Mouse (Mus musculus): ENCODE data around the gene Nr1d1.

The Nr1d1 gene

DNA sequence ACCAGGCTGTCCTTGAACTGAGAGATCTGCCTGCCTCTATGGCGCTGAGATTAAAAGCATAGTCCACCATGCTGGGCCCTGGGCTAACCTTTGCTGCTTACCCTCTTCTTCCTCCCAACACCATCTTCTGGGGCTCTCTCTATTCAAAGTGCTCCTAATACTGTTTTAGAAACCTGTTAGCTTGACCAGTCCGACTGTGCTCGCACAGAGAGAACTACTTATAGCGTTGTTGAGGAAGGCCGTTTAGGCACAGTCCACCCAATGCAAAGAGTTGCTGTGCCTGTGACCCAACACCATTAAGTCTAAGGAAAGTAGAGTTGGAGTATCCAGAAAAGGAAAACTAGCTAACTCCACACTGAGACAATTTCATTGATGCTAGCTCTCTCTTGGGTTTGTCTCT lies 13.0 kb upstream of the Nr1d1 start:
- DNase-seq (ENCODE audit: low read depth, low spot score): no peak

DNA sequence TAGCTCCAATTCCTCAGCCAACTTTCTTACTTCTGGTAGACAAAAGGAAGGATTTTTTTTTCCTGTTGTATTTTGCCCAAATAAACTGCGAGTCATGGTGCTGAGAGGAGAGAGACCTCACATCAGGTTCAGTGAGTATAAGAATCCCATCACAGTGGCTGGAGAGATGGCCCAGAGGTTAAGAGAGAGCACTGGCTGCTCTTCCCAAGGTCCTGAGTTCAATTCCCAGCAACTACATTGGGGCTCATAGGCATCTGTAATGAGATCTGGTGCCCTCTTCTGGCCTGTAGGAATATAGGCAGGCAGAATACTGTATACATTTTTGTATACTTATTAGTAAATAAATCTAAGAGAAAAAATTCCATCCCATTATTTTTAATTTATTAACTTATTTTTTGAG lies 12.6 kb upstream of the Nr1d1 start:
- peak; percentile 60 for DNase-seq (ENCODE audit: low read depth, low spot score)

GRCm38 (mm10) chr11:98787229-98787628 lies 12.1 kb upstream of the Nr1d1 start:
- no peak for DNase-seq (ENCODE audit: low read depth, low spot score)

DNA sequence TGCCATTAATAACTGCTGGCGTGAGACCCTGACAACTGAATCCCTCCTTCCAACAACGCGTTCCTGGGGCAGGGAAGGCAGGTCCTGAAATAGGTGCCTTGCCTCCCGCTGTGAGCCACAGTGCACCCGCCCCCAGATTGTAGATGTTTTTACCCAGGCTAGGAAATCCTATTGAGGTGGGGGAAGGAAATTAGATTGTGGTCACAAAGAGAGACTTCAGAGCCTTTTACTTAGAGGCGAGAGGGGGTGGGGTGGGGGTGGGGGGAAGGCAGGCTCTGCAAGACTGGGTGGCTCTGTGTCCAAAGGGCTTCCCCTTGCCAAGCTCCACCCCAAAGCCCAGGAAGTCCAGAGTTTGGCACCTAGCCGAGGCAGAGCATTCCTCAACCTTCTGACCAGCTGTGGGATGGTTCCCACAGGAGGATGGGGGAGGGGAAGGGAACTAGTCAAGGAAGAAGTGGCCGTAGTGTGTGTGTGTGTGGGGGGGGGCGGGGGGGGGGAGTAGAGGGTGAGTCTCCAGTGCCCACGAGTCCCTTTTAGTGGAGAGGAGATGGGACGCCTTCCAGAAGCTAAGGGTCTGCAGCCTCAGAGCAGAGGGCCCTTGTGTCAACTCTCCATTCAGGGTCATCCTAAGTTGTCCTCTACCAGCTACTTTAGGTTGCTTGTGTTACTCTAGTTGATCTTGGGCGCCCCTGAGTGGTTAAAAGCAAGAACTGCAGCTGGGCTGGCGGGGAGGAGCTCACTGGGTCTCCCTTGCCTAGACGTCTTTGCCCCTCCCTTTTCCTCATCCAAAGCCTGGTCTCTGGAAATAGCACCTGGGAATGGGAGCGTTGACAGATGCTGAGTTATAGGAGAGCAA lies 11.5 kb upstream of the Nr1d1 start:
- peak; percentile 92 for DNase-seq (ENCODE audit: low read depth, low spot score)

DNA sequence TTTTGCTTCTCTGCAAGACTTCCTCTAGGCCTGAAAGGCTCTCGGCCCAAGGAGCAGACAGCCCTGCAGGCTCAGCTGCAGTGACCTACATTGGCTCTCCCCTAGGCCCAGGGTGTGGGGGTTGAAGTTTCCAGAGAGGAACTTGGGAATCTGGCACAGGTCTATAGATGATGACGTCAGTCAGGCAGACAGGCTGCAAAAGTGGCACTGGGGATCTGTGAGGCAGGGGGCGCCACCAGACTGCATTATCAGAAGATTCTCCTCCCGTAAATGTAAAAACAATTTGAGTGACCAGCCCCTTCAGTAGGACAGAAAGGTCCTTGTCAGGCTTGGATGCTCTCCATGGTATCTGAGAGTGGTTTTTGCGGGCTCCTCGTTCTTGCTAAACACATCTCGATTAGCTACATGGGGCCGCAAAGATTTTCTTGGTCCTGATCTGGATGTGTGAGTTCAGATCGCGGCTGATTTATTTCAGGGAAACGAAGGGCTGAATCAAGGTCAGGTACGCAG lies 10.7 kb upstream of the Nr1d1 start:
- DNase-seq (ENCODE audit: low read depth, low spot score): peak; percentile 72

GRCm38 (mm10) chr11:98785214-98785613 lies 10.1 kb upstream of the Nr1d1 start:
- DNase-seq (ENCODE audit: low read depth, low spot score): no peak

DNA sequence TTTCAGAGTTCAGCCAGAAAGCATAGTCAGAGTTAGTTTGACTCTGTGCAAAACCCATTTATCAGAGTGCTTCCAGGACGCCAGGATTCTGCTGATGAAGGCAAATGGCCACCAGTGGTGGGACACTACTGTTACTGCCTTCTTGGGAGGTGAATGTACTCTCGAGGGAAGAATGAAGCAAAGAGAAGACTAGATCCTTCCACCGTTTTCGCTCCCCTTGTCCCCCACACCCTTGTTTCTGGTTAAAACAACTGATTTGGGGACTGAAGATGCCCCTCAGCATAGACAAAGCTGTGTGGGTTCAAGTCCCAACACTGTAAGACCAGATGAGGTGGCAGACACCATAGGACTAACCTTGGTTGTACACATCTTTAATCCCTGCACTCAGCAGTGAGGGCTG lies 9.0 kb upstream of the Nr1d1 start:
- no peak for DNase-seq (ENCODE audit: low read depth, low spot score)

DNA sequence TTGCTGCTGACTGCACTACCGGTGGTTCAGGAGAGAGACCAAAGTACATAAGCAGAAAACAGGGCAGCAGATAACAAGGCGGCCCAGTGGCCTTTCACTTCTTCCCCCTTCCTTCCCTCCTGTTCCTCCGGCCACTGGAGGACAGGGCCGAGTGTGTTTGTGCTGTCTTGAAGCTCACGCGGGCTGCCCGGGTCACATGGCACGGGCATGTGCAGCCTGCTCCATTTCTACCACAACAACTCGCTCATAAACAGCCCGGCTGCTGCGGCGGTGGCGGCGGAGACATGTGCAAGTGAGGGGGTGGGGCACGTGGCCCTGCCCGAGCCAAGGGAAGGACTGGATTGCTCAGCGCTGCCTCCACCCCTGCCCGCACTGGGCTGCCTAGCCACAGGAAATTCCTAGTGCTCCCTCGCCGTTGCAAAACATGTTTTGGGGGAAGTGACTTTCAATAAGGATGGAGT lies 8.1 kb upstream of the Nr1d1 start:
- DNase-seq (ENCODE audit: low read depth, low spot score): peak; percentile 85

DNA sequence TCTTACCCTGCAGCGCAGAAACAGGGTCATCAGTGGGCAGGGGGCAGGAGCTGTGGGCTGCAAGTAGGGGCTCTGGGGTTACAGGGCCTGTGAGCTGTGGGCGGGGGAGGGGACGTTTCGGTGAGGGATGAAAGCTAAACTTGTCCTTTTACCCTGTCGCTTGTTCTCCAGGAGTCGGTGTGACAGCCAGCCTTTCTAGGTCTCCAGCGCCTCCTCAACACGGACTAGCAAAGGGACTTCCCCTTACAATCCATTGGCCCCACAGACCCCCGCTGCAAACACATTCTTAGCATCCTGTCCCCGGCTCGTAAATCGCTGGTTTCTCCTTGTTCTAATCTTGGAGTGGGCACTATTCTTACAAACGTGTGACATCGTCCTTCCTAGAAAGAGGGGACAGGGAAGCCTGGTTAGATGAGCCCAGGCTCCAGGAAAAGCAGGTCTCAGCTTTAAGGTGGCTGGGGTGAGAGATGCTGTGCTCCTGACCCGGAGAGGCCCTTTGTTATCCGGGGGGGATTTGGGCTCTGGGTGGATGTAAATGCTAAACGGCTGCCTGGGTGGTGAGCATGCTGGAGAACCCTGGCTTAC lies 7.6 kb upstream of the Nr1d1 start:
- peak; percentile 38 for DNase-seq (ENCODE audit: low read depth, low spot score)

GRCm38 (mm10) chr11:98781851-98782512 lies 6.8 kb upstream of the Nr1d1 start:
- no peak for DNase-seq (ENCODE audit: low read depth, low spot score)

DNA sequence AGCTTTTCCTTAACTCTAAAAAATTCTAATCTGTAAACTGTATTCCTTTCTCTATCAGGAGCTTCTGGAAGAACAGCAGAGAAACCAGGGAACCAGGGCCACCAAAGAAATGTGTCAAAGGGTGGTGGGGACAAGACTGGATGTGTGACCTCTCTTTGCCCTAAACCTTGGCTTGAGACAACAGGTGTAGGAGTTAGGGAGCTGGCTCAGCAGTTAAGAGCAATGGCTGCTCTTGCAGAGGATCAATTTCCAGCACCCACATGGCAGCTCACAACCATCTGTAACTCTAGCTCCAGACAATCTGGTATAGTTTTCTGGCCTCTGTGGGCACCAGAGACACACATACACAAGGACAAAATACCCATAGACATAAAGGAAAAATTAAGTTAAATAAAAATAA lies 2.8 kb upstream of the Nr1d1 start:
- no peak for DNase-seq (ENCODE audit: low read depth, low spot score)

- DNase-seq (ENCODE audit: low read depth, low spot score): no peak
These were observed 1.9 kb upstream of the Nr1d1 start for GRCm38 (mm10) chr11:98776843-98777590.

GRCm38 (mm10) chr11:98776052-98776764 lies 1.1 kb upstream of the Nr1d1 start:
- no peak for DNase-seq (ENCODE audit: low read depth, low spot score)

DNA sequence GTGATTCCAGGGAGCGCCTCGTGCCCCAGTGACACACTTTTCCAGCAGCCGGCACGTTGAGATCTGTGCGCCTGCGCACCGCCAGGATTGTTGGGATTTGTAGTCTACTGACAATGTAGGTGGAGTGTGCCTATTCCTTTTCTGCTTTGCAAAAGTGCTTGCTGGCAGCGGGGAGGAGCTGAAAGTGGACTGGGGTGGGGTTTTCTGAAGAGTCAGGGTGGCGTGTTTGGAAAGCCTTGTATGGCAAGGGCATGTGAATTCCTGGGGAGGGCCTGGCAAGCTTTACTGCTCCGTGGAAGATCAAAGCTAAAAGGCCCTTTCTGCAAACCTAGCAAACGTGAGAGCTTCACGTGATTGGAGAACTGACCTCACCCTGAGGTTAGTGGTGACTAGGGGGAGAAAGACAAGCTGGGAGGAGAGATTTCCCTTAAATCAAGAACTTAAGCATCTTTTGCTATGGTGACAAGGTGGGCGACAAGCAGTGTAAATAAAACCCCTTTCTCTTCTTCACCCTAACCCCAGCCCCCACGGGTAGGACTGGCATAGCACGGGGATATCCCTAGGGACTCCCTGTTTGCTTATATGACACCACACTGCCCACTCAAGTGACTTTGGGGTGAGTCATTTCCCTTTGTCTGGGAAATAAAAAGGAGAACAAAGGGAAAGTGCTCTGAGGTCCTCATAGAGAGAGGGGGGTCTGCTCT lies 367 bp upstream of the Nr1d1 start:
- peak; percentile 86 for DNase-seq (ENCODE audit: low read depth, low spot score)

DNA sequence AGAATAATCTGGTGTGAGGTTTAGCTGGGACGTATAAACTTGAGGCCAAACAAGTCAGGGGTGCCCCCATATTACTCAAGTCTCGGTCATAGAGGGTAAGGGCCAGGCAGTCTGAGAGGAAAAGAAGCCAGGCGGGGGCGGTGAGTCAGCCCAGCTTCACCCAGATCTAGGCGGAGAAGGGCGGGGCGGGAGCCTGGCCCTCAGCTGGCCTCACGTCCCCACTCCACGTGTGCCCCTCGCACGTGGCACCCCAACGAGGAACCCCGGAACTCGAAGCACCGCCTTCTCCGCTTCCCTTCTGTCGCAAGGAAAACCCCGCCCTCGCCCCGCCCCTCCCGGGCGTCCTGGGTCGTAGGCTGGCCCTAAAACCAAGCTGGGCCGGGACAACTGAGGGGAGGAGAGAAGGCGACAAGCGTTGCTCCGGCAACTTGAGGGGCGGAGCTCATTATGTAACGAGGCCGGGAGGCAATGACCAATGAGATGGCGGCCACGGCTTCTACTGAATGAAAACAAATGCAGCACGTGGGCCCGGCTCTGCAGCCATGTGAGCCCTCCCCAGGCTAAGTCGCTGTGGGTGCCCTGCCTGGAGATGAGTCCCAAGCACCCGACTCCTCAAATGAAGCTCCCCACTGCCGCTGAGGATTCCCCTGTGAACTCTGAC lies 1.4 kb downstream of the Nr1d1 start:
- DNase-seq (ENCODE audit: low read depth, low spot score): peak; percentile 97

DNA sequence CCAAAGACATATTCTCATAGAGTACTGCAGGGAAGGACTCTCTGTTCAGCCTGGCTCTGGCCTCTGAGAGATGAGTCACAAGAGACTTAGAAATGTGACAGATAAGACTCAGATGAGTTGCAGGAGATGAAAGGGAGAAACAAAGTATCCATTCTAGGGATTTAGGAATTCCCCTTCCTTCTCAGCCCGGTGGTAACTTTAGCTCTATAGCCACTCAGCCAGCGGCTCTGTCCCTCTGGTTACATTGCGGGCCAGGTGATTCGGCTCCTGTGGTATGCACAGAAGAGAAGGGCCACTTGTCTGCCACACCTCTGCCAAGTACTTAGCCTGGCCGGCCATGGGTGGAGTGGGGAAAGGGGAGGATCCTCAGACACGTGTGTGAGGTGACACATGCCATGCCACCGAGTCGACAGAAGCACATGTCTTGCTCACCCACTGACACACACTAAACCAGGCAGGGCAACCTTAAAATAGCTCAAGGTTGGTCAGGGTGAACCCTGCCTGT lies 2.4 kb downstream of the Nr1d1 start:
- DNase-seq (ENCODE audit: low read depth, low spot score): peak; percentile 34

DNA sequence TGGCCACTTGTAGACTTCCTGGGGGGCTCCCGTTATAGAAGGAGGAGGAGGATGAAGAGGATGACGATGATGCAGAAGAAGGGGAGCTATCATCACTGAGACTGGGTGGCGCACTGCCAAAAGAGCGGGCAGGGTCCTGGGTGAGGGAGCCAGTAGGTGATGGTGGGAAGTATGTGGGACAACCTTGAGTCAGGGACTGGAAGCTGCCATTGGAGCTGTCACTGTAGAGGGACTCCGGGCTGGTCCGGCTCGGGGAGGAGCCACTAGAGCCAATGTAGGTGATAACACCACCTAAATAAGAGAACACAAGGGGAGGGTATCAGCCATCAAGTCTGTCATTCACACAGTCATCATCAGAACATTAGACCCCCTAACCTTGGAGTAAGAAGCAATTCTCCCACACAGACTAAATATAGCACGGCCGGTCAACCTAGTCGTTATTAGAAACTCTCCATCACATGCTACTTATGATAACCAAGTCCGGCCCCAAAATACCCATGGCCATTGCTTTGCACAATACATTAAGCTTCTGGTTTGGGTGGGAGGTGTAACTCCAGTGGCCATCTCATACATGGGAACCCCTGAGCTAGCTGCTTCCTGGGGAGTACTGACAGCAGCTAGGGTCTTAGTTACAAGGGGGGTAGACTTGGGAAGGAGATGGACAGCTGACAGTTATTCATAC lies 3.1 kb downstream of the Nr1d1 start:
- no peak for DNase-seq (ENCODE audit: low read depth, low spot score)

GRCm38 (mm10) chr11:98771131-98771530 lies 4.0 kb downstream of the Nr1d1 start:
- DNase-seq (ENCODE audit: low read depth, low spot score): no peak

Measured in CD4-positive, CD25-positive, alpha-beta regulatory T cell, adult 2 months (primary cell).